Mouse (Mus musculus): Measurements from ENCODE around the gene Nid1.
"Not testable (repeated sequence)": the region's sequence is repeated elsewhere in the genome, so short reads cannot be mapped to it uniquely, and the experiment has no call there.

Nid1 gene

DNA sequence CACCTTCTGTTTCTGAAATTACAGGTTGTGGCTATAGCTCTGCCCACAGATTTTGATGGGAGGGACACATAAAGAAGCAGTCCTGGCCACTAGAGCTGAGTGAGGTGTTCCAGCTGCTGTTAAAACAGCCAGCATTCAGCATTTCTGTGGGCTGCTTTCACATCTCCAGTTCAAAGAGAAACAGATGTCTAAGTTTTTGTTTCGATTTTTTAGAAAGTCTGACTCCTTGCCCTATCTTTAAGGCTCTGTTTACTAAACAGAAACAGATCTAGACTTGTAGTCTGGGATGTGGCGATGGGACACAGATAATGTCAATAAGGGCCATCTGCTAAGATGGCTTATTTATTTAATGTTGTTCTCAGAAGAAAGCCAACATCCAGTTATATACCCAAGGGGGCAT, 54.8 kb downstream of the Nid1 start:
- DNase-seq (ENCODE audit: low spot score), result no peak

DNA sequence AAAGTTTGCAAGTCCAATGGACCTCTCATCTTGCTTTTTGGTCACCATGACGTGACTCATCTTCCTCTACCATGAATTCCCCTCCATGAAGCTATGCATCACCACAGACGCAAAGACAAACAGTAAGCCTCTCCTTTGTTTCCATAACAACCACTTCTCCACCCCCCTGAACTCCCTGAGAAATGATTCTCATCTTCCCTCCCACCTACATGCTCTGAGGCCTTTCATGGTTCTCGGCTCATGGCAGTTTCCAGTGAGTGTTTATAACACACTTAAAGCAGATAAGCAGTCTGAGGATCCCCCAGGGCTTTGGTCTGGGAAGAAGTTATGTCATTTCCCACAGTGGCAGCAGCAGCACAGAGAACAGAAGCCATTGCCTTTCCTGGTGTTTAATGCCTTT, 56.2 kb downstream of the Nid1 start:
- no peak for DNase-seq (ENCODE audit: low spot score)

DNA sequence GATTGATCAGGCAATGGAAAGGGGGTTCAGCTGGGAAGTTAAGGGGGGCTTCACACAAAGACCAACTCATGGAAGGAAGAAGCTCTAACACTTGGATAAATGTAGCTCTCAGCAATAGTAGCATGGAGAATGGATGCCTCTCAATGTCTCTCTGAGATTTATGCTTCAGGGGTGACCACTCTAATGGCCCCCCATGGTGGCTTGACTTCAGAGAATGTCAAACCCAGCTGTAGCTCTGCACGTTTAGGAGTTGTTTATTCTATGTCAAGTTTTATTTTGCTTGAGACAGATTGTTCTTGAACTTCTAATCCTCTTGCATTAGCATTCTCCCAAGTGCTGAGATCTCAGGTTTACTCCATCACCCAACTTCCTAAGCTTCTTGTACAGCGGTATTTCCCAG, 60.7 kb downstream of the Nid1 start:
- DNase-seq (ENCODE audit: low spot score), result no peak

DNA sequence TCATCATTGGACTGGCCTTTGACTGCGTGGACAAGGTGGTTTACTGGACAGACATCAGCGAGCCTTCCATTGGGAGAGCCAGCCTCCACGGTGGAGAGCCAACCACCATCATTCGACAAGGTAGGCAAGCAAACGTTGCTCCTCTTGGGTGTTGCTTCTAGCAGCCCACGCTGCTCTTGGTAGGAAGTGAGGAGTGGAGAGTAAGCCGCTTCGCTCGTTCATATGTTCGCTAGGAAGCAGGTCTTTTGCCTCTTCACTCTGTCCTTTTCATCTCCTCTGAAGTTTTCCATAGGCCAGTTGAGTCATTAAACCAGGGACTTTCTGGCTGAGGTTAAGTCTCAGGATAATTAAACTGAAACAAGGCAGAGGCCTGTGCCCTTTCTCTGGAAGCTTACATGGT, 65.1 kb downstream of the Nid1 start:
- no peak for DNase-seq (ENCODE audit: low spot score)

DNA sequence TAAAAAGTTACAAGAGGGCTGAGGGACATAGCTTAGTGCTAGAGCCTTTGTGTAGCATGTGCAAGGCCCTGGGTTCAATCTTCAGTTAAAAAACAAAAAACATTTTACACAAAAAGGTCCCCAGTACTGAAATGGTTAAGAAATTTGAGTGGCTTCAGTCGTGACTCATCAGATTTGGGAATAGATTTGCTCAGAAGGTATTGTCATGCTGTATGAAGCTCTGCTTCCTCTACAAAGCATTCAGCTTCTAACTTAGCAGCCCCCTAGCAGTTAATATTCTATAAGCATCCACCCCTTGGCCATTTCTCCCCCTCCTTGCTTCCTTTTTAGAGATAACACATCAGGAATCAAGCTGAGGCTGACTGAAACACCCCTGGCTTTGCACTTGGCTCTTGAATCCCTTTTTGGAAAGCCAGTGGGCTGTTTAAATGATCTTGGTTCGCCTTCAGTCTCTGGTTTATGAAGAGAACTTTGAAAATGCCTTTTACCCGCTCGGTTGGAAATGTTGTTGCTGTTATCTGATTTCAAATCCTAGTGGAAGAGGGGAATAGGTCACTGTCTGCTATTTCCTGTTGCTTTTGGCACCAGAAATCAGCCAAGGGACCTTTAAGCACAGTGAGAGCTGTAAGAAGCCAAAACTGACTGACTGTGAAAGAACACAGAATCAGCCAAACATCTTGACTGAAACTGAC, 66.5 kb downstream of the Nid1 start:
- no peak for DNase-seq (ENCODE audit: low spot score)

DNA sequence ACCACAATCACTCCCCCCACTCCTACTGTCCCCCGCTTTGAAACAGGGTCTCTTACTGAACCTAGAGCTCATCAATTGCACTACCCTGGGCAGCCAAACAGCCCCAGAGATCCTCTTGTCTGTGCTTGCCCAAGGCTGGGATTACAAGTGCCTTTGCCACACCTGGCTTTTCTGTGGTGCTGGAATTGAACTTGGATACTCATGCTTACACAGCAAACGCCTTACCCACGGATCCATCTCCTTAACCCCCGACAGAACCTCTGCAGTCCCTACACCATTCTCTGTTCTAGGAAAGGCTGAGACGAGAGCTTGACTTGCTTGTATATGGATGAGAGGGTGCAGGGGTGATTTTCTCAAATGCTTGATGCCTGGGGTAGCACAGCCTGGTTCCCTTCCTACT, 67.7 kb downstream of the Nid1 start:
- DNase-seq (ENCODE audit: low spot score), result no peak

DNA sequence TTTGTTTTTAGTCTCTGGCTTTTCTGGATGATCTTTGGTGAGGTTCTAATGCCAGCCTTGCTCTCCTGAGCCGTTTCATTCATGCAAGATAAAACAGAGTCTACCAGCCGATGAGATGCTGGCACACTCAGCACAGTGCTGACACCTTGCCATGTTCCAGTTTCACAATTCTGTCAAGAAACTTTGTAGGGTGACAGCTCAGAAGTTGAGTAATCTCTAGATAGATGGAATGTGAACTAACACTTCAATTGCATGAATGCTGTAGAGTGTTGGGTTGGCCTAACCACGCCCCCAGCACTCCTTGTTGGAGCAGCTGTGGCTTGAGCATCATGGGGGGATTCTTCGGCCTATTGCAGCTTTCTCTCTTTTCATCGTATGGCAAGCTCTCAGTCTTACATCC, 69.2 kb downstream of the Nid1 start:
- no peak for DNase-seq (ENCODE audit: low spot score)

DNA sequence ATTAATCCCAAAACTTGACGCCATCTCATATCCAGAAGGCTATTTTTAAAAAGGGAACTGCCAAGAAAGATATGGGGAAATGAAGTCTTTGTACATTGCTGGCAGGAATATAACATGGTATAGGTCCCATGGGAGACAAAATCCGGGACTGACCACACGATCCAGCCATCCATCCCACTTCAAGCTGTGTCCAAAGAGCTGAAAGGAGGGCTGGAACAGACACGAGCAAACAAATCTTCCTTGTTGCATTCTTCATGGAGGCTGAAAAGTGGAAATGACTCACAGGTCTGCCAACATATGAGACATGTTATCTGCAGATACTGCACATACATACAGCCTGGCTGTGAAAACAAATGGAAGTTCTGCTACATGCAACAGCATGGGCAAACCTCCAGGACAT, 77.5 kb downstream of the Nid1 start:
- DNase-seq (ENCODE audit: low spot score), result no peak

DNA sequence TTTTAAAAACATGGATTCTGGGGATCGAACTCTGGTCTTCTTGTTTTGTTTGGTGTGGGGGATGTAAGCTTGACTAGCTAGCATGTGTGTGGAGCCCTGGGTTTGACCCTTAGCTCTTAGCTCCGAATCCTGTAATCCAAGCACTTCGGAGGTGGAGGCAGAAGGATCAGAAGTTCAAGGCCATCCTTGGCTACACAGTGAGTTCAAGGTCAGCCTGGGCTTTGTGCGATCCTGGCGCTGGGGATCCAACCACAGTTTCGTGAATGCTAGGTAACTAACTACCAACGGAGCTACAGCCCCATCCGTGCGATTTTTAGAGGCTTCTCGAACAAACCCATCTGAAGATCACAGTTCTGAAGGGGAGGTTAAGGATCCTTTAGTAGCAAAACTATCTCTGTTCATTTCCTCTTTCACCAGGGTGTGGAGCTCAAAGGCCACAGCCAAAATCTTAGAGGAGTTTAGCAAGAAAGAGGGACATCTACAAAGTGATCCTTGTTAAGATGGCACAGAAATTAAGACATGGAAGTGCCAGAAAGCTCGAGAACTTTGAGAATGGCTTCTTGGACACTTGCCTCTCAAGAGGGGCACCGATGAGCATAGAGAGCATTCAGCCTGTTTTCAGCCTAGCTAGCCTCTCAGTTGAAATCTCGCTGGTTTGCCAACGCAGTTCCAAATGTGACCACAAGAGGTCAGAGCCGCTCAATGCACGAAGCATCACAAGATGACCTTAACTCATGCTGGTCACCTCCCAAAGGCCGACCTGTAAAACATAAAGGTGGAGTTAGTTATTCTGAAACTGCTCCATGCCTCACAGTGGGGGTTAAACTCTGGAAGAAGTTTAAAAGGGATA, 79.2 kb downstream of the Nid1 start:
- peak; percentile 90 for DNase-seq (ENCODE audit: low spot score)

DNA sequence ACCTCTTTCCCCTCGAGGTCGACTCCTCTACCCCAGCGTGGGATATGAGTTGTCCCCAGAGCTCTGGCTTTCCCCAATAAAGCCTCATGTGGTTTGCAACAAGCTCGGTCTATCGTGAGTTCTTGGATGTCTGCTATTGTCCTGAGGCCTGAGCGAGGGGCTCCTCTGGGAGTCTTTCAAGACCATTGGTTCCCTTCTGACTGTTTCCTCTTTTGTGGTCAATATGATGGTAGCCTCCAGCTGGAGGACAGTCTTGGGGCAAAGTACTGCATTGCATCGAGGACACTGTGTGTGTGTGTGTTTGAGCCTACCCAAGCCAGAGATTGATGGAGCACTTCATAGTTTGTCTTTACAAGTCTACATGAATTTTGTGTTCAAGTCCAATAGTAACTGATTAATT, 80.8 kb downstream of the Nid1 start:
- no peak for DNase-seq (ENCODE audit: low spot score)

DNA sequence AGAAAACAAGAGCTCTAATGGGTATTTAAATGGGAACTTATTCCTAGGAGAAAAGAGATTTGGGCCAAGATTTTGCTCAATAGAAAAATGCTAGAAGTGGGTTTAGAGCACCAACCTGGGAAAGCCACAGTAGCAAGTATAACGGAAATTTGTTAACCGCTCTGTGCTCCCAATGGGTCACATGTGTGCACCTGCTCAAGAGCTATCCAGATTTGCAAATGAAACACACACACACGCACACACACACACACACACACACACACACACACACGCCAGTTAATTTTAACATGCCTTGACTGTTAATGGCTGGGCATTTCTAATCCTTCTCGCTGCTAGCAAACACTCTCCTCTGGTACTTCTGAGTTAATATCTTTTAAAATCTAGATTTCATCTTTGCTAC, 83.1 kb downstream of the Nid1 start:
- DNase-seq (ENCODE audit: low spot score), result no peak

DNA sequence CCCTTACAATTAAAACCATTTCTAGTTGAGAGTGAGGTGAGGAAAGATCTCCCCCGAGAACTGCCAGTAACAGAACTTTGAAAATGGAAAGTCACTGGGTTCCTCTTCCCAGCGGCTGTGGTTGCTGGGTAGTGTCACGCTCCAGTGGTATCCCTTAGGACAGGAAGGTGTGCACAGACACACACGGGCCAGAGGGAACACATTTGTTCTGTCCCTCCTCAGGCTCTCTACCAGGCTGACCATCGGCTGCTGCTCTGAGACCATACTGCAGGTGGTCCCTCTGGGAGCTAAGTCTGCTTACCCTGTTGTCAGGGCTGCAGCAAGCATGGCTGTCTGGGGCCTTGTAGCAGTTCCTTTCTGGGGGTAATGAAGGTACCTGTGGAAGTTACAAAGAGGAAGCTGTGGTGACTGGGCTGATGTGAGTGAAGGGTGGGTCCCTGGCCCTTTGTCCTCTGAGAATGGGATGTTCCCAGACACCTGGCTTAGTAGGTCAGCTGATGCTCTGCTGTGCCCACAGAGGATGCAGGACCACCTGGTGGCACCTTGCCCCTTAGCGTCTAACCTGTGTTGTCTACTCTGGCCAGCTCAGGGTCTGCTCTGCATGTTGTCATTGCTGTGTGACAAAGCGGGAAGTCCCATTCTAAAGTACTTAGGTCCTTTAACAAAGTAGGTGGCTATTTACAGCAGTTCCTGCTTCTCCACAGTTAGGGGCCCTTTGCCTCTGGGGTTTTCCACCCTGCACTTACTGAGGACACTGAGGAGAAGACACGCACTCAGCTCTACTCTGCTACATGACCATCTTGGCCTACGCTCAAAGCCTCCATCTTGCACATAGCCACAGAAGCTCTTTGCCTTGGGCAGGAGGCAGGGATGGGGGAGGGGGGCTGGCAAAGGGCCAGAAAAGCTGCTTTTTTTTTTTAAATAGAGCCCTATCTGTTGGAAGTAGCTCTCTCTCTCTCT, 86.6 kb downstream of the Nid1 start:
- no peak for DNase-seq (ENCODE audit: low spot score)

DNA sequence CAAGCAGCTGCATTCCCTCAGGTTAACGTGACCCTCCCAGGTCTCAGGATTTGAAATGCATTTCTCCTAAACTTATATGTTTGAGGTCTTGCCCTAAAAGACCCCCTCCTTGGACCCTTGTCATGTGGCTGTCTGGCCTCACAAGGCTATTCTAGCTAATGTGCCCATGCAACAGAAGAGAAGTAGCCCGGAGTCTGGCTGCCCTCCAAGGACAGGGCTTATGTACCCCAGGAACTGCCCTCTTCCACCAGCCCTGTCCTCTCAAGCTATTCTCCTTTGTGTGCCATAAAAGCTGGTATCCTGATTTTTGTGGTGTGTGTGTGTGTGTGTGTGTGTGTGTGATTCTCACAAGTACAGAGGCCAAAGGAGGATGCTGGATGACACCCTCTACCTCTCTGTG, 87.9 kb downstream of the Nid1 start:
- no peak for DNase-seq (ENCODE audit: low spot score)

DNA sequence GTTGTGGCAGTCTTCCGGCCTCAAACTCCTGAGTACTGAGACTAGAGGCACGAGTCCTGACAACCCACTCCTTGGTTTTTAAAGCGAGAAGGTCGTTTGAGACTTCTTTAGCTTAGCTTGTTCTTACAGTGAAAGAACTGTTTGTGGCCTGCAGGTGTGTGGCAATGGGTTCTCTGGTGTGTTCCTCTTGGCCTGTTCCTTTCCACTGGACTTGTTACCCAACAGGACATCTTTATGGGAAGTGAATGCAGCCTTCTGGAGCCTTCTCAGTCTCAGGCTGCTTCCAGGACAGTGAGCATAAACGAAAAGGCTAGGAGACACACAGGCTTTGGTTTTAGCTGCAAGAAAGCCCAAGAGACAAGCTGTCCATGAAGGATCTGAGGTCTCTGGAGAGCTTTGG, 88.5 kb downstream of the Nid1 start:
- no peak for DNase-seq (ENCODE audit: low spot score)

DNA sequence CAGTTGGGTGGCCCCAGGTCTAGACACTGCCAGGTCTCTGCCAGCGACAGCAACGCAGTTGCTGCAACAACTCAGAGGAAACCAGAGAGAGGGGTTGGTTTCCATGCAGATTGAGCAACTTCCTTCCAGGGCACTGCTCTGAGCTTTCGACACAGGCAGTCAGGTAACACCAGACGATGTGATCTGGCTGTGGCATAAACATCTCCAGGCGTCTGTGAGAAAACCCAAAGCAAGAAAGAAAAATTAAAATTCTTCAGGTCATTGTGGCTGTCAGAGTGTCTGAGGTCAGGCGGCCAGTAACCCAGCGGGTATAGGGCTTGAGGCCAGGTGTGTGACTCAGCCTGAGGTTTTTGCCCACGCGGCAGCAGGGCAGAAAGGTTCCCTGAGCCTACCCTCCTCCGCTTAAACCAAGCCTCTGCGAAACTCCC, 91.8 kb downstream of the Nid1 start:
- DNase-seq (ENCODE audit: low spot score), result no peak

DNA sequence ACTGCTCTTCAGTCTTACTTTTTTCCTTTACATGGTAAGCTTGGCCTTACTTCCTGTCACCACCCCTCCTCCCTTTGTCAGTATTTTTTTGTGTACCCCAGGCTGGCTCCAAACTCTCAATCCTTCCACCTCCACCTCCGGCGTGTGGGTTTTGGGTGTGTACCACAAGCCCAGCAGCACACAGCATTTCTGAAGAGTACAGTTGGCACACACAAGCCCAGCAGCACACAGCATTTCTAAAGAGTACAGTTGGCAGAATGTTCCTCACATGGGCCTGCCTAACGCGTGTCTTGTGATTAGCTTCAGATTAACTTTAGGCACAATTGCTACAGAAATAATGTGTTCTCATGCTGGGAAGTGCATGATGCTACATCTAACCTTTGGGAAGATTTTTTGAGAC, 93.6 kb downstream of the Nid1 start:
- no peak for DNase-seq (ENCODE audit: low spot score)

DNA sequence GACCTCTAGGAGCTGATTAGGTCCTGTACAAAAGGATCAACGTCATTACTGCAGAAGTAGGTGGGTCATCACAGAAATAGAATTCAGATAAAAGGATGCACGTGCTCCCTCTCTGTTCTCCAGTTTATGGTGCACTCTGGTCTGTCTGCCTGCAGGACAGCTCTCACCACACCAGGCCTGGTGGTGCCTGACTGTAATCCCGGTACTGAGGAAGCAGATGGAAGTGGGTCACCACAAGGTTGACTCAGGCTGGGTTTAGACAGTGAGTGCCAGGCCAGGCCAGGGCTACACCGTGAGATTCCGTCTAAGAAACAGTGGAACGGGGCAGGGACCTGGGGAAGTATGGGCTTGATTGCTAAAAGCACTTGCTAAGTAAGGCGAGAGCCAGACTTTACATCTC, 94.6 kb downstream of the Nid1 start:
- DNase-seq (ENCODE audit: low spot score), result no peak

DNA sequence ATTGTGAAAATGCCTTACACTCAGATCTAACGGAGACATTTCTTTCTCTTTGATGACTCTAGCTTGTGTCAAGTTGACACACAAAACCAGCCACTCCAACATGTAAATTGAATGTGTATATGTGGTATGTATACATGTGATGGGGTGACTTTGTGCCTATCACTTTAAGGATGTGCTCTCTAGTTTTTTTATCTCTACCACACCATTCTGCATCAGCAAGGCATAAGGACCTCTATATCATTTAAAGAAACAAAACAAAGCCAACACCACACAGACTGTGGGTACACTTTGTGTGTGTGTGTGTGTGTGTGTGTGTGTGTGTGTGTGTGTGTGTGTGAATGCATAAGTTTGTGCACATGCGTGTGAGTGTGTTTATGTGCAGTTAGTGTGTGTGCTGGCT, 99.2 kb downstream of the Nid1 start:
- DNase-seq (ENCODE audit: low spot score), result no peak

DNA sequence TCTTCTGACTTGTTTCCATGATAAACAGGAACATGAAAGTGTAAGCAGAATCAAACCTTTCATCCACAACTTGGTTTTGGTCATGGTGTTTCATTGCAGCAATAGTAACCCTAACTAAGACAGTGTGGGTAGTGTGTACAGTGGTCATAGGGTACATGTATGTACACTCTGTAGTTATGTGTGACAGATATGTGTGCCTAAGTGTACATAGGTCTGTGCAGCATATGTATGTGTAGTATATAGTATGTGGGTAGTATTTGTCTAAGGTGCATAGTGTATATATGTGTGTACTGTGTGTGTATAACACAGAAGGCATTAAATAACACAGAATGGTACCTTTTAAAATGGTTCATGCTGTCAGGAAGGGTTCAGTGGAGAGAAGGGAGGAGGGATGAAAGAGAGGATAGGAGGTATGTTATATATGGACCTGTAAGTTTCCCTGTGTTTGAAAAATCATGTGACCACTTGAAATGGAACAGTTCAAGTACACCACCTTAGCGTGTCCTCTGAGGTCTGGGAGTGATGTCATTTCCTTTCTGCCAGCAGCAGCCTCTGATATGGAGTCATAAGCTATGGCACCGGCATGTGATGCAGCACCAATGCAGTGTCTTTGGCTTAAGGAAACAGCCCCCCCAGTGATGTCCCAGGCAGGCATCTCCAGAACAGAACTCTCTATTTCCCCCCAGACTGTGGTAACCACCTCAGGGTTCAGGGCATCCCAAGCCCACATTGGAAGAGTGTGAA, 100.1 kb downstream of the Nid1 start:
- DNase-seq (ENCODE audit: low spot score), result no peak

DNA sequence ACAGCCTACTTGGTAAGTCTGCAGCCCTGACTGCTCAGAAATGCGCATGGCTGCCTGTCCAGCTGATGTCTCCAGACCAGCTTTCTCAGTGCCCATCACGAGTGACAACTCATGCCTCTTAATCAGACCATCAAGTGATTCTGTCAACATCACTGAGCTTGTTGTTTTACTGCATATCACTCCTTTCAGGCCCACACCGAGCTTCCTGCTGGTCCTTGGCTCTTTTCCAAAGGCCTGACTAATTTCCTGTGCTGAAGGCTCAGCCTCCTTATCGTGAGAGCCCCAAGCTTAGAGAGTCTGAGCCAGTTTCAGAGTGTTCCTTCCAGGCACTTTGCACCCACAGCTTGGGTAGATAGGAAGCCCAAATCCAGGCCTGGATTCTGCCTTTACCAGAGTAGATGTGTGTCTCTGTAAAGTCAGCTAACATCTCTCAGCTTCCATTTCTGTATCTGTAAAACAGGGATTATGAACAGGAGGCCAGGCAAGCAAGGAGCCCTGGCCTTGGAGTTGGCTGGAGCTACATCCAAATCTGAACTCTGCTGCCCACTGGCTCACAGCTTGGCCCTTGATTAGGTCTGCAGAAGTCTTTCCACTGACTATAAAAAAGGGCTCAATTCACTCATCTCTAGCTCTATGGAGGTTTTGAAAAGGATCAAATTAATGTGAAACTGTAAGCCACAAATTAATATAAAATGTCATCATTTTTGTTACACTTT, 101.4 kb downstream of the Nid1 start:
- peak; percentile 63 for DNase-seq (ENCODE audit: low spot score)

DNA sequence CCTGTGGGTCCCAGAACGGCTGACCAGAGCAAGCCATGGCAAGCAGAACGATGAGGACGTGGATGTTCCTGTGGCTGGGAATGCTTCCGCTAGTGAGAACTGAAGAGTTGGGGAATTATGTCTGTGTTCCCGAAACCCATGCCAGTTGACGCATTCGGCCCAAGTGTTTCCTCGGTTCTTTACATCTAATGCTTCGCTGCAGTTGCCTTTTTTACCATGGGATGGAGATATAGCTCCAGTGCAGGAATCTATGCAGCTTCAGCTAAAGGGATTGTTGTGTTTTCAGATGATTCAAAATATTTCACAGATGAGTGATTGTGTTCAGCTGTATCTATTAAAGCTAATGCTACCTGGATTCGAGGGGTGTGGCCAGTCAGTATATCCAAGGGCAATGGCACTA, 105.7 kb downstream of the Nid1 start:
- not testable (repeated sequence) for DNase-seq (ENCODE audit: low spot score)
